7 mouse cellular contexts compared by ENCODE assay signal in the genomic region with DNA sequence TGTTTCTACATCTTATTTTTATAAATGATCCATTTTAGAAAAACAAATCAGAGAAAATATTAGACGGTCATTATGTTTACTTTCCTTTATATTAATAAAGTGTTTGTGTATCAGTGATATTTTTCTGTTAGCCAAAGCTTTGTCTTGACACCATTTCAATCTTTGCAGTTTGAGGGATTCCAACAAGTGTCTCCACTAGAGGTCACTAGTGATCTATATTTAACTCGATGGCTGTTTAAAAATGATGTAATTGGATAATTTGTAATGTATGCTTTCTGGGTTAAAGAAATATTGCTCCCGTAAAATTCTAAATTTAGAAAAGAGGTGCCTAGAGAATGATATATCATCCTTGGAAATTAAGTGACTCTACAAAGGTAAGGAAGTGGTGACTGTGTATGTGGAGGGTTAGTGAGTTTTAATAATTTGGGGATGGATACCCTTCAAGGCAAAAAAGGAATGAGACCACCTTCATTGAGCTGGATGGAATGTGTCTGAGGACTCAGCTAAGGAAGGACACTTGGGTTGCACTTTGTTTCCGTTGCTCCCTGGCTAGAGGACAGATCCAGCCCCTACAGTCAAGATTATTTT. TPM values are rescaled to one million over a fixed set of nuclear protein-coding genes. Genes with fewer than 3 reads are reported as not detected.
A peak's percentile ranks its signal among the peaks of the same experiment; 100 is the strongest.
DNase-seq lines count a peak whose midpoint lies in the region; ATAC-seq lines count a peak whose summit lies in the region.

No protein-coding gene starts in this region.

- ATAC-seq in megakaryocyte progenitor cell, adult 5-6 weeks (replicated peaks; ENCODE audit: poor library complexity) = peak; percentile 83

- peak; percentile 68 for DNase-seq in layer of hippocampus, adult 9-10 months (ENCODE audit: low spot score)
- no peak for DNase-seq in layer of hippocampus, postnatal 25 days (ENCODE audit: extremely low spot score in 1 of 2, low spot score in 1 of 2)
- DNase-seq in ES-CJ7 (ENCODE audit: low read depth, low spot score) (peak; percentile 13), ZHBTc4 (ENCODE audit: low read depth, low spot score) (peak; percentile 25)
- DNase-seq in spleen, adult 18-20 months = no peak
- DNase-seq in frontal cortex, postnatal 10 days (ENCODE audit: low spot score in 2 of 2) = no peak

RNA-seq across cellular contexts. Expression of a gene that starts 21.2 kb away (rescaled TPM):
- total RNA-seq in layer of hippocampus, postnatal 25 days (2021) = 10 to 100 TPM; 20.0 to 21.6 TPM
- total RNA-seq in megakaryocyte progenitor cell, adult 5-6 weeks (2015) = 20.6 and 23.2 TPM in 2 replicates
- 14.0 and 15.4 TPM in 2 replicates for total RNA-seq in megakaryocyte progenitor cell, adult 5-6 weeks (2017)

RNA-seq across cellular contexts. Expression of a gene that starts 56.6 kb away (rescaled TPM):
- total RNA-seq in layer of hippocampus, postnatal 25 days (2021) = 10 to 100 TPM; 22.0 to 27.4 TPM
- 34.2 and 36.7 TPM in 2 replicates for total RNA-seq in megakaryocyte progenitor cell, adult 5-6 weeks (2015)
- 34.1 and 50.1 TPM in 2 replicates for total RNA-seq in megakaryocyte progenitor cell, adult 5-6 weeks (2017)

Comparison
In these comparisons a context has a peak if more than half of its experiments do, and no peak if none do; other contexts are left out.
1. DNase-seq: peak in layer of hippocampus, adult 9-10 months (single experiment), ES-CJ7 (single experiment) and ZHBTc4 (single experiment); none in layer of hippocampus, postnatal 25 days (0 of 2), spleen, adult 18-20 months (0 of 2) and frontal cortex, postnatal 10 days (0 of 2).